Mouse (Mus musculus): ENCODE results near the gene Serf1. TPM values are rescaled to one million over a fixed set of nuclear protein-coding genes. Genes with fewer than 3 reads are reported as not detected.

Serf1 gene
- total RNA-seq, 2 experiments from 2014 or later: 29.5 to 35.2 TPM

Other genes starting within 250 kb of the Serf1 start
- gene Cartpt, start 206.9 kb upstream of the Serf1 start, total RNA-seq (2021): 10 to 100 TPM; 42.9 to 43.9 TPM
- gene Mccc2, start 92.4 kb upstream of the Serf1 start, total RNA-seq (2021): 10 to 100 TPM; 23.9 to 26.2 TPM
- gene Bdp1, start 3.9 kb upstream of the Serf1 start, total RNA-seq (2021): 10 to 100 TPM; 36.0 to 38.5 TPM
- gene Smn1, start 16.8 kb downstream of the Serf1 start, total RNA-seq (2021): 10 to 100 TPM; 32.3 to 34.6 TPM
- gene Naip2, start 94.1 kb downstream of the Serf1 start, total RNA-seq (2021): under 1 TPM; 0.24 to 0.34 TPM
- under 1 TPM; 0.15 to 0.24 TPM for gene Naip5, start 138.3 kb downstream of the Serf1 start, total RNA-seq (2021)
- under 1 TPM; 0.17 to 0.18 TPM for gene Naip6, start 209.7 kb downstream of the Serf1 start, total RNA-seq (2021)